8 mouse cellular contexts compared by ENCODE assay signal in genomic region chr4:45408427-45409132, GRCm38 (mm10). TPM values are rescaled to one million over a fixed set of nuclear protein-coding genes. Genes with fewer than 3 reads are reported as not detected.
DNase-seq lines count a peak whose midpoint lies in the region; ATAC-seq and TF ChIP-seq lines count a peak whose summit lies in the region.

Gene Slc25a51, minus strand, starts transcription at chr4:45408766.

- H3K27ac ChIP-seq in lung, postnatal 0 days (ENCODE audit: low read length), result peak within 1 kb of the TSS; percentile 95

- H3K36me3 ChIP-seq in lung, postnatal 0 days (ENCODE audit: insufficient read depth, low read length), result 0 out of 2 replicates have a peak, but pooled peaks cover 4% of the 10 kb centered on the region

- under 1% methylated on average over 44 of the region's 67 CpGs for WGBS in lung, postnatal 0 days

- peak; percentile 93 for DNase-seq in MEL-GATA-1-ER (ENCODE audit: extremely low read depth, low read depth)
- DNase-seq in cerebellum, adult 8-10 months, result peak; percentile 78
- DNase-seq in forelimb bud, embryonic 11.5 days (ENCODE audit: low read depth, low spot score), result peak; percentile 85
- DNase-seq in layer of hippocampus, adult 9-11 months, result peak; percentile 91
- DNase-seq in lung, postnatal 0 days (ENCODE audit: low spot score), result peak; percentile 98
- peak; percentile 68 for DNase-seq in ovary, postnatal 14 days (ENCODE audit: low spot score)
- peak; percentile 87 for DNase-seq in thymus, postnatal 14 days

- no peaks in the 10 kb centered on the region for H3K27me3 ChIP-seq in lung, postnatal 0 days (replicated peaks; ENCODE audit: insufficient read depth, low read length)

- H3K4me1 ChIP-seq in lung, postnatal 0 days (ENCODE audit: insufficient read depth, low read depth, low read length), result no peaks in the 10 kb centered on the region

- TF ChIP-seq EP300 in lung, postnatal 0 days (IDR thresholded peaks at IDR 0.05), result peak; percentile 66

- no peaks in the 10 kb centered on the region for H3K9me3 ChIP-seq in lung, postnatal 0 days (ENCODE audit: low read length)

- peak within 1 kb of the TSS; percentile 63 for H3K4me2 ChIP-seq in lung, postnatal 0 days (replicated peaks; ENCODE audit: low read depth, low read length)

- peak within 1 kb of the TSS; percentile 96 for H3K4me3 ChIP-seq in lung, postnatal 0 days (ENCODE audit: low read depth, low read length)

- ATAC-seq in hematopoietic stem cell, adult 5-6 weeks (replicated peaks in 1 of 2; ENCODE audit: insufficient read depth in 1 of 2, low FRiP score in 2 of 2, low TSS enrichment in 1 of 2, low read depth in 1 of 2, poor library complexity in 2 of 2, severe bottlenecking in 2 of 2), result peak; percentile 88
- peak; percentile 96 for ATAC-seq in lung, postnatal 0 days

- peak within 1 kb of the TSS; percentile 97 for H3K9ac ChIP-seq in lung, postnatal 0 days (replicated peaks; ENCODE audit: low read depth)

- TF ChIP-seq CTCF in lung, postnatal 0 days (IDR thresholded peaks at IDR 0.05), result no peak; the same call in none of the 2 replicates

RNA-seq across cellular contexts. Expression of gene Slc25a51, which starts in this region (rescaled TPM):
- 36.7 and 44.7 TPM in 2 replicates for total RNA-seq in hematopoietic stem cell, adult 5-6 weeks (2017)
- 59.4 and 69.4 TPM in 2 replicates for polyA plus RNA-seq in lung, postnatal 0 days (2015; fragmentation: Nextera tagmentation; extraction: Ambion mirVana)

Comparison
In these comparisons a context has a peak if more than half of its experiments do, and no peak if none do; other contexts are left out.
1. Peak in every context shown above with its lines: DNase-seq, ATAC-seq, H3K4me3 ChIP-seq and H3K27ac ChIP-seq.